Mouse (Mus musculus) heart, adult 2 months (tissue): Measurements from ENCODE around the gene Zbtb5. TPM values are rescaled to one million over a fixed set of nuclear protein-coding genes. Genes with fewer than 3 reads are reported as not detected.
A peak's percentile ranks its signal among the peaks of the same experiment; 100 is the strongest.

Source experiments
- DNase-seq, 2 experiments: peaks; one replicate each; pipeline ENCODE4 v3.0.0; 2021
- H3K27ac ChIP-seq: fragments of 200-600 bp; 2 replicates; pipeline ENCODE4 v1.8.1; 2022
- H3K27me3 ChIP-seq: fragments of 200-500 bp; 2 replicates; pipeline ENCODE4 v1.6.1; 2012; ENCODE audit warnings: mild to moderate bottlenecking, low read length, inconsistent platforms, mixed read lengths; ENCODE audit not compliant: control insufficient read depth, insufficient read depth
- H3K36me3 ChIP-seq: fragments of 200-500 bp; 2 replicates; pipeline ENCODE4 v1.6.1; 2012; ENCODE audit warnings: low read length, inconsistent platforms; ENCODE audit not compliant: control insufficient read depth, insufficient read depth
- H3K4me1 ChIP-seq: fragments of 200-500 bp; 2 replicates; pipeline ENCODE4 v1.6.1; 2011; ENCODE audit warnings: low read length; ENCODE audit not compliant: control insufficient read depth, insufficient read depth
- H3K4me3 ChIP-seq: fragments of 200-600 bp; 2 replicates; pipeline ENCODE4 v1.8.1; 2022
- H3K79me2 ChIP-seq: fragments of 200-500 bp; replicated peaks from 2 replicates; pipeline ENCODE4 v1.6.1; 2012; ENCODE audit warnings: mild to moderate bottlenecking, inconsistent platforms, low read length, moderate library complexity, mixed read lengths; ENCODE audit not compliant: control insufficient read depth, insufficient read depth
- H3K9ac ChIP-seq: fragments of 200-500 bp; 2 replicates; pipeline ENCODE4 v1.6.1; 2012; ENCODE audit warnings: low read depth, mild to moderate bottlenecking, control low read depth, inconsistent platforms, low read length, mixed read lengths
- CTCF ChIP-seq: fragments of 200-600 bp; IDR thresholded peaks from 2 replicates; pipeline ENCODE4 v1.8.1; 2022; ENCODE audit warnings: antibody characterized with exemption, mild to moderate bottlenecking, moderate library complexity
- EP300 ChIP-seq: fragments of 200-500 bp; IDR thresholded peaks from 2 replicates; pipeline ENCODE4 v1.6.1; 2011; ENCODE audit warnings: low read depth, low read length, control low read depth; ENCODE audit not compliant: insufficient read depth
- POLR2A ChIP-seq: fragments of 200-500 bp; IDR thresholded peaks from 2 replicates; pipeline ENCODE4 v1.6.1; 2011; ENCODE audit warnings: mild to moderate bottlenecking, low read depth, low read length, control low read depth; ENCODE audit not compliant: insufficient read depth
- WGBS: fragments of 180-500 bp; shearing (Covaris S2); methylation state at CpG from one replicate; pipeline ENCODE4 v1.1.7; 2018; 5-methylcytosine and 5-hydroxymethylcytosine counted together
- intact Hi-C: fragments of 180-260 bp; cut with DNase I; formaldehyde crosslinking; loops from one replicate; pipeline ENCODE4 v1.15.1; 2025
- polyA plus RNA-seq: library from polyadenylated mRNA; depleted of rRNA; stranded (reverse); fragments of >200 nt; gene quantifications from 2 replicates; pipeline ENCODE4 v1.2.3, GENCODE M21; 2012
- total RNA-seq, 2 experiments: library from RNA; stranded (reverse); gene quantifications; 2 replicates each; pipeline ENCODE4 v1.2.3; 2021

Gene Zbtb5
- total and polyA plus RNA-seq, 3 experiments, result 3.8 to 5.8 (median 5.4) TPM

DNA sequence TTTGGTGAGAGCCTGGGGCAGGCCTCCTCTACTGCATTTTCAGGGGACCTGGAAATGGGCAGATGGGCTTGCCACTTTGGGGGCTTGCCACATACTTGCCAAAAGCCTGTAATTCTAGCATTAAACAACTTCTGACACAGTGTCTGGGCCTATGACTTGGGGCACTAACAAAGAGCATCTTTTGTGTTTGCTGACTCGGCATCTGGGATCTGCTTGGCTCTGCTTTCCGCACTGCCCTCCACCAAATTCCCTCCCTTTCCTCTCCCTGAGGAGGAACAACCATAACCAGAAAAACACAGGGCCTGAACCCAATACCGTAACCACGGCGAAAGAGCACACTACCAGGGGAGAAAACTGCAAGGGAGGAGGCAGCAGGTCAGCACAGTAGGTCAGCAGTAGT is 21.7 kb downstream of the Zbtb5 start:
- WGBS, result 94% methylated on average over 5 of the region's 5 CpGs

DNA sequence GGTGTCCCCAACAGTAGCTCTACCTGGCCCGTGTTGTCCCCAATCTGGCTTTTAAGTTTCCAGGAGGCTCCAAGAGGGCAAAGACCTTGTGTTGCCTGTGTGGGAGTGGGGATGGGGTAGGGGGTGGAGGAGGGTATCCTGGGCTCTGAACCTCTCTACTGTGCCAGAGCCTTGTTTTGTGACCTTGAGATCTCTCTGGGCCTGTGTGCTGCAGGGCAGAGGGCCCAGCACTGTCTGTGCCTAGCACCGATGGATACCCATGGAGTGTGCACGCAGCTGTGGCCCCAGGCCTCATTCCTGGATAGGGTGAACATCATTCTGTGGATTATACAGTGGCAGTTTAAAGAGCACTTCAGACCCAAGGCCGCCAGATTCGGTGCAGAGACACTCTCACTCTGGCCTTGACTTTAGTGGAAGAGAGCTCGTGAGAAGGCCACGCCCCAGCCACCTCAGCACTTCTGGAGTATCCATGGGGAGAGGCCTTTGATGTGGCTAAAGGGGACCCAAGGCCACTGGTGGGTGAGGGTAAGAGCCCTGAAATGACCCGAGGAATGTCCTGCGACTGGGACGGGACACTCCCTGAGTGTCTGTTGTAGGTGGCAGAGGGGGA is 29.0 kb downstream of the Zbtb5 start:
- Histone ChIP-seq H3K4me3 (no peak overlapping the region), H3K36me3 (no peaks in the 10 kb centered on the region), H3K27me3 (no peaks in the 10 kb centered on the region), H3K9ac (no peak overlapping the region), H3K4me1 (peaks cover 7% of the 10 kb centered on the region), H3K79me2 (no peaks in the 10 kb centered on the region), H3K27ac (no peak overlapping the region)
- 76% methylated on average over 10 of the region's 10 CpGs for WGBS
- intact Hi-C loops, result no loop called here
- no peak for TF ChIP-seq POLR2A
- no peak for TF ChIP-seq CTCF
- TF ChIP-seq EP300, result no peak
- no peak for DNase-seq

More for the DNA sequence above, 21.7 kb downstream of the Zbtb5 start:
- no peaks in the 10 kb centered on the region for H3K79me2 ChIP-seq
- no peak for TF ChIP-seq EP300
- TF ChIP-seq CTCF, result no peak
- no peak for TF ChIP-seq POLR2A
- no peaks in the 10 kb centered on the region for H3K36me3 ChIP-seq
- no peak overlapping the region for H3K9ac ChIP-seq
- no peak overlapping the region for H3K4me3 ChIP-seq
- DNase-seq, result no peak
- no peaks in the 10 kb centered on the region for H3K27me3 ChIP-seq
- no peaks in the 10 kb centered on the region for H3K4me1 ChIP-seq
- H3K27ac ChIP-seq, result no peak overlapping the region
- intact Hi-C loops, result no loop called here

- no peak overlapping the region for H3K4me3 ChIP-seq
- no peak for DNase-seq
- no peaks in the 10 kb centered on the region for H3K27me3 ChIP-seq
- no peak overlapping the region for H3K9ac ChIP-seq
- no peak for TF ChIP-seq EP300
- TF ChIP-seq POLR2A, result no peak
- no peak for TF ChIP-seq CTCF
- H3K4me1 ChIP-seq, result peaks cover 7% of the 10 kb centered on the region
- no peaks in the 10 kb centered on the region for H3K36me3 ChIP-seq
- 76% methylated on average over 11 of the region's 11 CpGs for WGBS
- H3K79me2 ChIP-seq, result no peaks in the 10 kb centered on the region
- H3K27ac ChIP-seq, result no peak overlapping the region
- intact Hi-C loops, result no loop called here
These were observed 29.6 kb downstream of the Zbtb5 start for GRCm38 (mm10) chr4:44982440-44983130.

- Histone ChIP-seq H3K27ac (peak overlapping the region; percentile 89), H3K79me2 (no peaks in the 10 kb centered on the region), H3K27me3 (no peaks in the 10 kb centered on the region), H3K9ac (peak overlapping the region; percentile 89), H3K36me3 (no peaks in the 10 kb centered on the region), H3K4me3 (peak overlapping the region; percentile 78), H3K4me1 (peaks cover 7% of the 10 kb centered on the region)
- 28% methylated on average over 5 of the region's 5 CpGs for WGBS
- intact Hi-C loops, result no loop called here
- DNase-seq, result no peak
- TF ChIP-seq POLR2A, result no peak
- TF ChIP-seq EP300, result no peak
- no peak for TF ChIP-seq CTCF
These were observed 30.3 kb downstream of the Zbtb5 start for GRCm38 (mm10) chr4:44981974-44982287.

DNA sequence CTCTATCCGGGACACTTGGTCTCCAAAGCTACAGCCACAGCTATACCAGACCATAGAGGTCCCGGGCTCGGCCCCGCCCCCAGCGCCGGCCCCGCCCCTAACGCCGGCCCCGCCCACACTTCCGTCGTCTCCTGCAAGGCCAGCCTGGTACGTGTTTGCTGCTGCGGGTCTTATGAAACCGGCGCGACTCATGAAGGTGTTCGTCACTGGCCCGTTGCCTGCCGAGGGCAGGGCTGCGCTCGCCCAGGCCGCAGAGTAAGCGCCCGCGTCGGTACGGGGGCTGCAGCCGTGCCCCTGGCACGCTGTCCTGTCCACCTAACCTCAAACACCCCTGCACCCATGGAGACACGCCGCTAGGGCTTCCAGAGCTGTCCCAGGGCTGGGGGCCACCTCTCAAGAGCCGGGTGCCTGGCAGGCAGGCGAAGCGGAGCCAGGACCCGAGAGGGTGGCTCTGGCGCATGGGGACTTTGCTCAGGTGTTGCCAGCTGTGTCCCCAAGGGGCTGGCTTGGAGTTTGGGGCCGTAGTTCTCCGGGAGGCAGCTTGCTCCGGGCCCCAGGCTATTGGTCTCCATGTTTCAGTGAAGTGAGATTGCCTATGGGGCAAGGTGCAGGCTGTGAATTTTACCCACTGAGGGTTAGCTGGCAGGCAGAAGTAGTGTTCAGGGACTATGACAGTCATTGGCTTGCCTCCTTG is 30.8 kb downstream of the Zbtb5 start, which contains the start of gene Grhpr:
Grhpr (plus strand) TSS at position 116 of the 694 bp plus-strand sequence.
- DNase-seq, result peak; percentile 84 to 87
- H3K27ac ChIP-seq, result peak within 1 kb of the TSS; percentile 89
- no peaks in the 10 kb centered on the region for H3K36me3 ChIP-seq
- no peaks in the 10 kb centered on the region for H3K79me2 ChIP-seq
- peak within 1 kb of the TSS; percentile 89 for H3K9ac ChIP-seq
- intact Hi-C loops, result no loop called here
- H3K4me1 ChIP-seq, result peaks cover 7% of the 10 kb centered on the region
- under 1% methylated on average over 40 of the region's 40 CpGs for WGBS
- no peaks in the 10 kb centered on the region for H3K27me3 ChIP-seq
- peak within 1 kb of the TSS; percentile 78 for H3K4me3 ChIP-seq
- TF ChIP-seq POLR2A (peak; percentile 84), EP300 (no peak), CTCF (peak; percentile 62)
